In the genomic region with DNA sequence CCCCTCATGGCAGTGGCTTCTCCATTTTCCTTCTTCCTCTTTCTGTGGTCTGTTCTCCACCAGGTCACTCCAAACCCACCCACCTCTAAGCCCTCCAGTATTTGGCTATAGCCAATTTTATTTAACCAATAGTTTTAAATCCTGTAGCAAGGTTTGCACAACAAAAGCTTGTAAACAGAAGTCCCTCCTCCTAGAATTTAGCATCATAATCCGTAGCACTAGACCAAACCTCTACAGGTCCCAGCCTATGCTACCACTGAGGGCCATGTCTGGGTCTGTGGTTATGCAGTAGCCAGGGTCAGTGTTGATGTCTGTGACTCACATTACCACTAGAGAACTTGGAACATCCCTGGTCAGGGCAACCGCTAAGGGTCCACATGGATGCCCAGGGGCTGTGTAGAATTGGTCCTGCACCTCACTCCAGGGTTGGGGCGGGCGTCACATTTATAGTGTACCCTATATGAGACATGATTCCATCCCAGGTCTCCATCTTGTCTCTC, we compare ENCODE assay signal across 23 mouse cellular contexts.
DNase-seq lines count a peak whose midpoint lies in the region; ATAC-seq and TF ChIP-seq lines count a peak whose summit lies in the region.
"Had no signal": no experiment of that assay in that cellular context is flagged by ENCODE, and none has a peak within 500 bp of the region (broad histone marks: within the 10 kb centered on the region; RNA-seq: fewer than 3 reads in every experiment).

No protein-coding gene starts in this region.

- peaks cover 24% of the 10 kb centered on the region for H3K4me1 ChIP-seq in kidney, embryonic 14.5 days (ENCODE audit: control insufficient read depth, insufficient read depth, low read length)
- H3K4me1 ChIP-seq in lung, embryonic 14.5 days (ENCODE audit: insufficient read depth), result peaks cover 9% of the 10 kb centered on the region
- H3K4me1 ChIP-seq in ES-E14 (ENCODE audit: control insufficient read depth in 2 of 2, insufficient read depth in 2 of 2, low read length in 2 of 2, poor library complexity in 1 of 2), result peaks cover 8 to 29% of the 10 kb centered on the region in 2 experiments
- H3K4me1 ChIP-seq in stomach, embryonic 16.5 days (ENCODE audit: control insufficient read depth, insufficient read depth, low read length), result peaks cover 9% of the 10 kb centered on the region
- H3K4me1 ChIP-seq: forebrain, embryonic 13.5 days; hindbrain, embryonic 10.5 days; midbrain, embryonic 13.5 days had no signal

- H3K36me3 ChIP-seq in kidney, embryonic 14.5 days (ENCODE audit: control insufficient read depth, insufficient read depth, low read length), result no peaks in the 10 kb centered on the region
- H3K36me3 ChIP-seq in lung, embryonic 14.5 days (ENCODE audit: insufficient read depth), result no peaks in the 10 kb centered on the region
- H3K36me3 ChIP-seq in ES-E14 (ENCODE audit: control insufficient read depth, insufficient read depth, low read length, poor library complexity, severe bottlenecking), result no peaks in the 10 kb centered on the region
- no peaks in the 10 kb centered on the region for H3K36me3 ChIP-seq in stomach, embryonic 16.5 days (ENCODE audit: control insufficient read depth, insufficient read depth, low read length)
- H3K36me3 ChIP-seq: hindbrain, embryonic 10.5 days; intestine, embryonic 15.5 days; limb, embryonic 15.5 days; midbrain, embryonic 13.5 days had no signal

- H3K27me3 ChIP-seq in kidney, embryonic 14.5 days (ENCODE audit: control insufficient read depth, insufficient read depth, low read length), result no peaks in the 10 kb centered on the region
- H3K27me3 ChIP-seq in lung, embryonic 14.5 days (ENCODE audit: insufficient read depth, low read length), result no peaks in the 10 kb centered on the region
- no peaks in the 10 kb centered on the region for H3K27me3 ChIP-seq in stomach, embryonic 16.5 days (ENCODE audit: control insufficient read depth, insufficient read depth, low read length)
- H3K27me3 ChIP-seq: CH12.LX; forebrain, embryonic 13.5 days; intestine, embryonic 15.5 days; limb, embryonic 15.5 days; midbrain, embryonic 13.5 days had no signal

- ATAC-seq in kidney, embryonic 14.5 days (ENCODE audit: low FRiP score, low TSS enrichment), result no peak
- ATAC-seq in lung, embryonic 14.5 days (ENCODE audit: insufficient read depth), result 0 out of 2 replicates have a peak, but pooled peaks have one; percentile 2
- ATAC-seq in stomach, embryonic 16.5 days (ENCODE audit: insufficient read depth, low FRiP score), result no peak
- ATAC-seq: forebrain, embryonic 13.5 days; hindbrain, embryonic 16.5 days; intestine, embryonic 15.5 days; lung, postnatal 0 days; midbrain, embryonic 13.5 days had no signal

- H3K9me3 ChIP-seq in kidney, embryonic 14.5 days (ENCODE audit: control insufficient read depth, low read length), result no peaks in the 10 kb centered on the region
- no peaks in the 10 kb centered on the region for H3K9me3 ChIP-seq in lung, embryonic 14.5 days (ENCODE audit: low read depth, low read length)
- no peaks in the 10 kb centered on the region for H3K9me3 ChIP-seq in ES-E14 (ENCODE audit: control insufficient read depth, insufficient read depth, low read depth, low read length)
- no peaks in the 10 kb centered on the region for H3K9me3 ChIP-seq in stomach, embryonic 16.5 days (replicated peaks; ENCODE audit: control insufficient read depth, low read length)
- H3K9me3 ChIP-seq: forebrain, embryonic 13.5 days; hindbrain, embryonic 10.5 days; intestine, embryonic 15.5 days; limb, embryonic 15.5 days; midbrain, embryonic 13.5 days had no signal

- no peak for TF ChIP-seq CTCF in lung, embryonic 14.5 days (IDR thresholded peaks at IDR 0.05; ENCODE audit: low read depth)

- in situ Hi-C loops in ES-E14 (cut with MboI; ENCODE audit: low sequenced_read_pairs in 2 of 2, unreplicated experiment in 2 of 2), result no loop called here

- no peak overlapping the region for H3K4me2 ChIP-seq in kidney, embryonic 14.5 days (replicated peaks; ENCODE audit: low read depth, low read length)
- H3K4me2 ChIP-seq in lung, embryonic 14.5 days, result no peak overlapping the region
- no peak overlapping the region for H3K4me2 ChIP-seq in stomach, embryonic 16.5 days (ENCODE audit: low read depth, low read length)
- H3K4me2 ChIP-seq: forebrain, embryonic 13.5 days; heart, embryonic 11.5 days; intestine, embryonic 15.5 days; limb, embryonic 15.5 days; midbrain, embryonic 13.5 days had no signal

- 95% methylated on average over 4 of the region's 4 CpGs for WGBS in kidney, embryonic 14.5 days
- 93% methylated on average over 4 of the region's 4 CpGs for WGBS in lung, embryonic 14.5 days
- 94% methylated on average over 4 of the region's 4 CpGs for WGBS in stomach, embryonic 16.5 days

- peak overlapping the region; percentile 14; the same call in 1 of the 2 replicates for H3K27ac ChIP-seq in kidney, embryonic 14.5 days (ENCODE audit: low read depth, low read length)
- H3K27ac ChIP-seq in lung, embryonic 14.5 days (ENCODE audit: low read depth), result no peak overlapping the region
- H3K27ac ChIP-seq in ES-E14 (ENCODE audit: insufficient read depth, low read depth, low read length, poor library complexity, severe bottlenecking), result no peak overlapping the region
- H3K27ac ChIP-seq in stomach, embryonic 16.5 days (ENCODE audit: low read length), result 0 out of 2 replicates have a peak overlapping the region, but pooled peaks have one; percentile 6
- H3K27ac ChIP-seq: forebrain, embryonic 13.5 days; hindbrain, embryonic 10.5 days; intestine, embryonic 15.5 days; left cerebral cortex, adult 2 months; limb, embryonic 15.5 days; midbrain, embryonic 13.5 days had no signal

- H3K4me3 ChIP-seq in kidney, embryonic 14.5 days (ENCODE audit: low read length), result no peak overlapping the region
- no peak overlapping the region for H3K4me3 ChIP-seq in lung, embryonic 14.5 days (ENCODE audit: low read depth, low read length)
- H3K4me3 ChIP-seq in ES-E14 (ENCODE audit: insufficient read depth in 1 of 2, low read depth in 1 of 2, low read length in 2 of 2, poor library complexity in 1 of 2, severe bottlenecking in 1 of 2), result no peak overlapping the region
- H3K4me3 ChIP-seq in stomach, embryonic 16.5 days (replicated peaks; ENCODE audit: low read length), result no peak overlapping the region
- H3K4me3 ChIP-seq: forebrain, embryonic 13.5 days; hindbrain, embryonic 10.5 days; intestine, embryonic 15.5 days; left cerebral cortex, adult 2 months; limb, embryonic 15.5 days; midbrain, embryonic 13.5 days had no signal

- no peak for DNase-seq in kidney, postnatal 36 days
- DNase-seq in lung, embryonic 14.5 days, result no peak
- no peak for DNase-seq in lung, postnatal 10 days
- DNase-seq in ES-E14 (ENCODE audit: low read depth, low spot score), result peak; percentile 12
- DNase-seq in cerebellum, adult 18-20 months, result no peak
- DNase-seq: adrenal gland, postnatal 25 days; B cell, adult 2 months; cerebellum, adult 9-10 months; layer of hippocampus, adult 9-11 months; thymus, adult 18-20 months; thymus, postnatal 36 days had no signal

- no peak overlapping the region for H3K9ac ChIP-seq in kidney, embryonic 14.5 days (ENCODE audit: low read depth, low read length)
- no peak overlapping the region for H3K9ac ChIP-seq in lung, embryonic 14.5 days
- H3K9ac ChIP-seq in ES-E14 (ENCODE audit: insufficient read depth, low read depth, low read length, poor library complexity, severe bottlenecking), result no peak overlapping the region
- no peak overlapping the region for H3K9ac ChIP-seq in stomach, embryonic 16.5 days (ENCODE audit: low read length)
- H3K9ac ChIP-seq: forebrain, embryonic 13.5 days; intestine, embryonic 15.5 days; limb, embryonic 15.5 days; midbrain, embryonic 13.5 days had no signal

TF ChIP-seq in ES-E14, 5 proteins besides CTCF, POLR2A, EP300 and RAD21:
- TF ChIP-seq ZC3H11A (IDR thresholded peaks at IDR 0.05; ENCODE audit: borderline replicate concordance, low read depth, low read length) (no peak), MAFK (IDR thresholded peaks at IDR 0.05; ENCODE audit: insufficient read depth, low read depth, low read length) (no peak), ZNF384 (IDR thresholded peaks at IDR 0.05; ENCODE audit: low read depth, low read length) (no peak), HCFC1 (IDR thresholded peaks at IDR 0.05; ENCODE audit: borderline replicate concordance, insufficient read depth, low read length) (no peak), CHD2 (IDR thresholded peaks at IDR 0.05; ENCODE audit: low read depth, low read length) (no peak)

Comparison
In these comparisons a context has a peak if more than half of its experiments do, and no peak if none do; other contexts are left out.
1. H3K27ac ChIP-seq: peak in kidney, embryonic 14.5 days (single experiment) and stomach, embryonic 16.5 days (single experiment); none in lung, embryonic 14.5 days (single experiment) and ES-E14 (single experiment).